Mouse (Mus musculus): Measurements from ENCODE around the gene Washc1. TPM values are rescaled to one million over a fixed set of nuclear protein-coding genes. Genes with fewer than 3 reads are reported as not detected.
"Not testable (repeated sequence)": the region's sequence is repeated elsewhere in the genome, so short reads cannot be mapped to it uniquely, and the experiment has no call there.

Gene Washc1
- 27.2 and 27.6 TPM in 2 replicates for polyA plus RNA-seq (2015; fragmentation: Nextera tagmentation; extraction: Ambion mirVana)

DNA sequence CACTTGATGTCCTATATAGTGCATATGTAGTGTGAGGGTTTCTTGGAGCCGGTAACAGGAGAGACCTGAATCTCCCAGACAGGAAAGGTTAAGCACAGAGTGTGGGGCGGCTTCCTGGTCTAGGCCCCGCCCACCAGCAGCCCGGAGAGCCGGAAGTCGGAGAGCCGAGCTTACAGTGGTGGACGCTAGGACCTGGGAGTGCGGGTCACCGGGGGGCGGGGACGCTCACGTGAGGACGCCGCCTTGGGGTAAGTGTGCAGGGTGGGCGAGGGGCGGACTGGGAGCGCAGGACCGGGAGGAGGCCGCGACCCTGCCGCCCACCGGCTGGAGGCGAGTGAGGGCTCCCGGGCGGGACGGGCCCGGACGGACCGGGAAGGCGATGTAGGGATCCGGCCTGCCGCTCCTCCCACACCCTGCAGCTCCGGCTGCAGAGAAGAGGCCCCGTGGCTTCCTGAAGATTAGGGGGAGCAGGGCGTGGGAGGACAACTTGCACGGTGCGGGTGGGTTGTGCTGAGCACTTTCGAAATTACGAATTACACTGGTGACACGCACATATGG is at the start of gene Washc1:
Washc1 (plus strand) TSS at position 144 of the 558 bp plus-strand sequence.
- Histone ChIP-seq H3K4me2 (replicated peaks; ENCODE audit: low read depth) (peak within 1 kb of the TSS; percentile 57), H3K4me1 (replicated peaks; ENCODE audit: control insufficient read depth, insufficient read depth) (peaks cover 5% of the 10 kb centered on the region; the same call in 1 of the 2 replicates), H3K27me3 (ENCODE audit: control insufficient read depth, insufficient read depth, low read length) (no peaks in the 10 kb centered on the region), H3K9ac (ENCODE audit: low read length) (peak within 1 kb of the TSS; percentile 76), H3K9me3 (ENCODE audit: control insufficient read depth, low read length) (no peaks in the 10 kb centered on the region), H3K4me3 (ENCODE audit: low read depth, low read length) (peak within 1 kb of the TSS; percentile 88), H3K27ac (replicated peaks) (peak within 1 kb of the TSS; percentile 84), H3K36me3 (ENCODE audit: control insufficient read depth, insufficient read depth, low read length) (peaks cover 19% of the 10 kb centered on the region; the same call in 1 of the 2 replicates)
- peak; percentile 98 for ATAC-seq (ENCODE audit: low FRiP score, low TSS enrichment)
- DNase-seq (ENCODE audit: low spot score): peak; percentile 97
- TF ChIP-seq EP300 (optimal IDR thresholded peaks at IDR 0.05): no peak
- TF ChIP-seq CTCF (IDR thresholded peaks at IDR 0.05; ENCODE audit: low read depth): peak; percentile 41
- WGBS: under 1% methylated on average over 40 of the region's 41 CpGs

- H3K4me1 ChIP-seq (replicated peaks; ENCODE audit: control insufficient read depth, insufficient read depth): no peaks in the 10 kb centered on the region
- ATAC-seq (ENCODE audit: low FRiP score, low TSS enrichment): no peak
- WGBS: 81% methylated on average over 4 of the region's 4 CpGs
Observed at GRCm38 (mm10) chr17:66065115-66065514, 46.2 kb upstream of the Washc1 start.

DNA sequence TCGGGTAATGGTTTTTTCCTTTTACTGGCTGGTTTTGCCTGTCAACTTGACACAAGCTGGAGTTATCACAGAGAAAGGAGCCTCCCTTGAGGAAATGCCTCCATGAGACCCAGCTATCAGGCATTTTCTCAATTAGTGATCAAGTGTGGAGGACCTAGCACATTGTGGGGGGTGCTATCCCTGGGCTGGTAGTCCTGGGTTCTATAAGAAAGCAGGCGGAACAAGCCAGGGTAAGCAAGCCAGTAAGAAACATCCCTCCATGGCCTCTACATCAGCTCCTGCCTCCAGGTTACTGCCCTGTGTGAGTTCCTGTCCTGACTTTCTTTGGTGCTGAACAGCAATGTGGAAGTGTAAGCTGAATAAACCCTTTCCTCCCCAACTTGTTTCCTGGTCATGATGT is 42.3 kb upstream of the Washc1 start:
- not testable (repeated sequence) for H3K4me1 ChIP-seq (replicated peaks; ENCODE audit: control insufficient read depth, insufficient read depth); H3K36me3 ChIP-seq (ENCODE audit: control insufficient read depth, insufficient read depth, low read length); H3K4me2 ChIP-seq (replicated peaks; ENCODE audit: low read depth); H3K27ac ChIP-seq (replicated peaks); ATAC-seq (ENCODE audit: low FRiP score, low TSS enrichment); H3K9me3 ChIP-seq (ENCODE audit: control insufficient read depth, low read length); H3K4me3 ChIP-seq (ENCODE audit: low read depth, low read length); H3K27me3 ChIP-seq (ENCODE audit: control insufficient read depth, insufficient read depth, low read length); H3K9ac ChIP-seq (ENCODE audit: low read length); DNase-seq (ENCODE audit: low spot score)
- 91% methylated on average over 2 of the region's 2 CpGs for WGBS

More at GRCm38 (mm10) chr17:66065115-66065514, 46.2 kb upstream of the Washc1 start:
- Histone ChIP-seq H3K4me2 (replicated peaks; ENCODE audit: low read depth) (no peak overlapping the region), H3K4me3 (ENCODE audit: low read depth, low read length) (no peak overlapping the region), H3K9me3 (ENCODE audit: control insufficient read depth, low read length) (no peaks in the 10 kb centered on the region), H3K27me3 (ENCODE audit: control insufficient read depth, insufficient read depth, low read length) (no peaks in the 10 kb centered on the region), H3K36me3 (ENCODE audit: control insufficient read depth, insufficient read depth, low read length) (no peaks in the 10 kb centered on the region), H3K27ac (replicated peaks) (no peak overlapping the region), H3K9ac (ENCODE audit: low read length) (no peak overlapping the region)
- no peak for TF ChIP-seq EP300 (optimal IDR thresholded peaks at IDR 0.05)
- no peak for TF ChIP-seq CTCF (IDR thresholded peaks at IDR 0.05; ENCODE audit: low read depth)
- no peak for DNase-seq (ENCODE audit: low spot score)

DNA sequence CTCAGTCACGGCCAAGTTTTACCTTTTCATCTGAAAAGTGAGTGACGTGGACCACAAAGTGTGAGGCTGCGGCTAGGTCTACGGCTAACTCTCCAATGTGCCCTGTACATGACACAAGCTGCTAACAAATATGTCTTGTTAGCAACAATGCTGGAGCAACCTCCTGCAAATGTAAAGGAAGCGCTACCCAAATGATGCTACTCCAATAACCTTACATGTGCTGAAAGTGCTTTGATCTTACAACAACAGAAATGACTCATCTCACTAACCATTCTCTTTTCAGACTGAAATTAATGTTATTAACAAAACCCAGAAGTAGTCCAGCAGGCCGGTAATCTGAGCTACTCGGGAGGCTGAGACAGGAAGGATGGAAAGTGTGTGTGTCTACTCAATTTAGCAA is 37.4 kb upstream of the Washc1 start:
- Histone ChIP-seq H3K9ac (ENCODE audit: low read length) (no peak overlapping the region), H3K27me3 (ENCODE audit: control insufficient read depth, insufficient read depth, low read length) (no peaks in the 10 kb centered on the region), H3K27ac (replicated peaks) (no peak overlapping the region), H3K9me3 (ENCODE audit: control insufficient read depth, low read length) (no peaks in the 10 kb centered on the region), H3K4me2 (replicated peaks; ENCODE audit: low read depth) (no peak overlapping the region), H3K36me3 (ENCODE audit: control insufficient read depth, insufficient read depth, low read length) (no peaks in the 10 kb centered on the region), H3K4me3 (ENCODE audit: low read depth, low read length) (no peak overlapping the region), H3K4me1 (replicated peaks; ENCODE audit: control insufficient read depth, insufficient read depth) (no peaks in the 10 kb centered on the region)
- 86% methylated on average over 7 of the region's 7 CpGs for WGBS
- no peak for ATAC-seq (ENCODE audit: low FRiP score, low TSS enrichment)
- no peak for DNase-seq (ENCODE audit: low spot score)
- TF ChIP-seq EP300 (optimal IDR thresholded peaks at IDR 0.05) (no peak), CTCF (IDR thresholded peaks at IDR 0.05; ENCODE audit: low read depth) (no peak)

- Histone ChIP-seq H3K27me3 (ENCODE audit: control insufficient read depth, insufficient read depth, low read length) (no peaks in the 10 kb centered on the region), H3K9ac (ENCODE audit: low read length) (peak overlapping the region; percentile 83), H3K36me3 (ENCODE audit: control insufficient read depth, insufficient read depth, low read length) (0 out of 2 replicates have a peak, but pooled peaks cover 3% of the 10 kb centered on the region), H3K27ac (replicated peaks) (peak overlapping the region; percentile 97), H3K4me2 (replicated peaks; ENCODE audit: low read depth) (peak overlapping the region; percentile 88), H3K9me3 (ENCODE audit: control insufficient read depth, low read length) (no peaks in the 10 kb centered on the region), H3K4me1 (replicated peaks; ENCODE audit: control insufficient read depth, insufficient read depth) (no peaks in the 10 kb centered on the region), H3K4me3 (ENCODE audit: low read depth, low read length) (peak overlapping the region; percentile 95)
- ATAC-seq (ENCODE audit: low FRiP score, low TSS enrichment) (no peak), DNase-seq (ENCODE audit: low spot score) (no peak)
- 3% methylated on average over 12 of the region's 12 CpGs for WGBS
- TF ChIP-seq EP300 (optimal IDR thresholded peaks at IDR 0.05): no peak
- no peak for TF ChIP-seq CTCF (IDR thresholded peaks at IDR 0.05; ENCODE audit: low read depth)
Observed at GRCm38 (mm10) chr17:66075827-66076173, 35.5 kb upstream of the Washc1 start.

DNA sequence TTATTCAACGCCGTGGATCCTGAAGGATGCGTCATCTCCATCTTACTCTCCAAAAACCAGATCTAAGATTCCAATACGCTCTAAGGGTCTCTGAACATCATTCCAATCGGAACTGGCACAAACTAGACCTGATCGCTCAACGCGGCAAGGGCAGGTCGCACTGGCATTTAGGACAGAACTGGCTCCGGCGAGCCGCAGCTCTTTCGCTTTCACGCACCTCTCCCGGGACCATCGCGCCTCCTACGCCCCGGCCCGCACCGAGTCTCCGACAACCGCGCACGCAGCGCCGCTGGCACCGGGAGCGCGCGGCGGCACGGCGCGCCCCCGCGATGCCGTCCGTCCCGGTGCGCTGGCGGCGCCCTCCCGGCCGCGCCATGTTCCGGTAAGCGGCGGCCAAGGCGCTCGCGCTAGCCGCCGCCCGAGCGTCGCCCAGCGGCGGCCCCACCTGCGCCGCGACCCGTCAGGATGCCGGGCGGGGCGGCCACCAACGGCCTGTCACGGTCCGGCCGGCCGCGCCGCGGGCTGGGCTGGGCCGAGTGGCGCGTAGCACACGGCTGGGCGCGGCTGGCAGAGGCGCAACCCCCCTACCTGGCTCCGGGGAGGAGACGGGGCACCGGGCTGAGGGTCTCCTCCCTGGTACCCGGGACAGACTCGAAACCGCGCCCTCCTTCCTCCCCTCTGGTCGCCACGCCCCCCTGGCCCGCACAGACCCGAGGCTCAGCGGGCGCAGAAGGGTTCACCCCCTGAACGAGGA is 35.0 kb upstream of the Washc1 start:
- peak overlapping the region; percentile 88 for H3K4me2 ChIP-seq (replicated peaks; ENCODE audit: low read depth)
- peak overlapping the region; percentile 95 for H3K4me3 ChIP-seq (ENCODE audit: low read depth, low read length)
- peak; percentile 85 for ATAC-seq (ENCODE audit: low FRiP score, low TSS enrichment)
- 0 out of 2 replicates have a peak, but pooled peaks cover 6% of the 10 kb centered on the region for H3K36me3 ChIP-seq (ENCODE audit: control insufficient read depth, insufficient read depth, low read length)
- no peaks in the 10 kb centered on the region for H3K4me1 ChIP-seq (replicated peaks; ENCODE audit: control insufficient read depth, insufficient read depth)
- H3K27me3 ChIP-seq (ENCODE audit: control insufficient read depth, insufficient read depth, low read length): no peaks in the 10 kb centered on the region
- H3K9ac ChIP-seq (ENCODE audit: low read length): peak overlapping the region; percentile 83
- peak overlapping the region; percentile 97 for H3K27ac ChIP-seq (replicated peaks)
- DNase-seq (ENCODE audit: low spot score): no peak
- under 1% methylated on average over 71 of the region's 95 CpGs for WGBS
- H3K9me3 ChIP-seq (ENCODE audit: control insufficient read depth, low read length): no peaks in the 10 kb centered on the region
- TF ChIP-seq CTCF (IDR thresholded peaks at IDR 0.05; ENCODE audit: low read depth): no peak
- no peak for TF ChIP-seq EP300 (optimal IDR thresholded peaks at IDR 0.05)

Measured in stomach, postnatal 0 days (tissue).